Mouse (Mus musculus) liver, adult (tissue): Measurements from ENCODE around the gene 1700037H04Rik.

Experiments used
- GATA4 ChIP-seq: IDR thresholded peaks from 2 replicates; pipeline ENCODE4 v1.6.1; 2014; ENCODE audit warnings: mild to moderate bottlenecking, low read length; ENCODE audit not compliant: insufficient replicate concordance

The 1700037H04Rik gene

DNA sequence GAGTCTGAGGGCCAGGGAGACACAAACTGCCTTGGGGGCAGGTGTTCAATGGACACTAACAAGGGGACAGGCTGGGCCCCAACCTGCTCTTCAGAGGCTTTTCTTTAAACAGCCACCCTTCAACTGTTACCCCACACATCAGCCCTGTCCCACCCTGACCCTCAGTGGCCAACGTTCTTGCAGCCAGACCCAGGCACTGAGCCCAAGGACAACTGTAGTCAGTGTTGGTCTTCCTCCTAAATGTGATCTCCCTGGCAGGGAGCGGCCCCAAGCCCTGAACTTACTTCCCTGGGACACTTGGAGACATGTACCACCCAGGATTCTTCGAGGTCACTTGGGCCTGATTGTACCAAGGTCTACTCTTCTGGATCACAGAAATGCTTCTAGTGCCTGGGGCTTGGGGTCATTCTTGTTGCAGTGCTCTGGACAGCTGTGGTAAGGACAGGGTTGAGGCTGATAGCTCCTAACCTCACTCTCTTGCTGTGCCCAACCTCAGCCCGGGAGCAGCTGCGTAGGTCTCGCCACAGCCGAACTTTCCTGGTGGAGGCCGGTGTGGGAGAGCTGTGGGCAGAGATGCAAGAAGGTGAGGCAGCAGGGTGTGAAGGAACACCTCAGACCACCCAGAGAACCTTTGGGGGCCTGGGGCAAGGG, 18.4 kb downstream of the 1700037H04Rik start:
- TF ChIP-seq GATA4 = no peak

DNA sequence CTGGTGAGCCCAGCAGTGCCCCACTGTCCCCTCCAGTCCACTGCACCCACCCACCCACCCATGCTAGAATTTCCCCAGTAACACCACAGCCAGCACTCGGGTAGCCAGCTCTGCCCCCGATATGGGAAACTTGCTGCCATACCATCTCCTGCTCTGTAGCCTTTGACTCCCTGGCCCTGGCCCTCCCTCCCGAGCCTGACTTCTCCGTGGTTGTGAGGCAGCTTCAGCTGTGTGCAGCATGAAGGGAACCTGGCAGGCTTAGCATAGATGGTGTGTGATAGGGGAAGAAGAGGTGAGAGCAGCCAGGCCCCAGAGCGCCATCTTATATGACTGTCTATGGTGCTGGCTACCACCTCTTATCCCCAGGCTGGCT, 19.4 kb downstream of the 1700037H04Rik start:
- no peak for TF ChIP-seq GATA4

DNA sequence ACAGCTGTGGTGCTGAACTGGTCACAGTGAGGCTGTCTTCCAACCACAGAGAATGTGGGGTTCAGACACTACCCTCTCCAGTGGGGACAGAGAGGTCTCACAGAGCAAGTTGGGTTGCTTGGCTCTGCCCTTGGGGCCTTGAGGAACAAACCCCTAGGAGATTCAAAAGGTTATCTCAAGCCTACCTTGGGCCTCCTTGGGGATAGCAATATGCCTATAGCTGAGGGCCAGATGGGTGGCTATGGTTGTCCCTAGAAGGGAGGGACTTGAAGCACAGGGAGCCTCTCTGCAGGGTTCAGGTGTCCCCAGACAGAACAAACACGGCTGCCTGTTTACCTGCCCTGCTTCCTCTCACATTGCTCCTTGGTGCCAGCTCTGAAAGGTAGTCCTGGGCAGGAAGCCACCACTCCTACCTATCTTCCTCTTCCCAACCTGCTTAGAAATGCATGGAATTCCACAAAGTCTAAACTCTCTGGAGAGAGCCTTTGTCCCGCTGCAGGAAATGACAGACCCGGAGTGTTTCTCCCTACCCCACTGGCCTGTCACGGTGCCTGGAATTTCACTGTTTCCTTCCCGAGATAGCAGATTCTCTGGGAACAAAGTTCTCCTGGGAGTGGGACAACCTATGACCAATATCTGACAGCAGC, 19.9 kb downstream of the 1700037H04Rik start:
- TF ChIP-seq GATA4 = peak; percentile 68; the same call in 1 of the 2 replicates

DNA sequence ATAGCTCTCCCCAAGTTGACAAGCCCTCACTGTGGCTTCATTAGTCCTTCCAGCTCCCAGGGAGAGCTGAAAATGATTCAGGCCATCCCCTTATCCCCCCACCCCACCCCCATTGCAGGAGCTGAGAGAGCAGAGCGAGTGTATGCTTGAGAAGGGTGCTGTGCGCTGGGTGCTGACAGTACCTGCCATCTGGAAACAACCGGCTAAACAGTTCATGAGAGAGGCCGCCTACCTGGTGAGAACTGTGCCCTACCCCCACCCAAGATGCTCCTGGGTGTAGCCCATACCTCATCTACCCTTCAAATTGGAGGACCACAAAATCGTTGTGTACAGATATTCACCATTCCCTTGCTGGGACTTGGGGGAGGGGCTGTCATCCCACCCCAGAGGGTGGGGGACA, 20.6 kb downstream of the 1700037H04Rik start:
- no peak for TF ChIP-seq GATA4

DNA sequence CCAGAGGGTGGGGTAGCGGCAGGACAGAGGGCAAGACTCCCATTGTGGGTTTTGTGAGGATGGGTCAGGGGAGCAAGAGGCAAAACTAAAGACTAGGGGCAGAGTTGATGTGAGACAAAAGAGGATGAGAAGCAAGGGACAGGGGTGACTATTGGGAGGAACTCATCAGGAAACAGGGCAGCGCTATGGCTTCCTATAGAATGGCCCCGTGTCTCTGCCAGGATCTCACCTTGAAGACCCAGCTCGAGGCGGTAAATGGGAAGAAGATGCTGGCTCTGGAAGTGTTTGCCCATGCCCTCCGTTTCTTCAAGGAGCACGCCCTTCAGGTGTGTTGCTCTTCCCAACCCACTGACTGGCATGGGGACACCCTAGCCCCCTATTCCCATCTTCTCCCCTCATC, 21.1 kb downstream of the 1700037H04Rik start:
- TF ChIP-seq GATA4 = no peak

DNA sequence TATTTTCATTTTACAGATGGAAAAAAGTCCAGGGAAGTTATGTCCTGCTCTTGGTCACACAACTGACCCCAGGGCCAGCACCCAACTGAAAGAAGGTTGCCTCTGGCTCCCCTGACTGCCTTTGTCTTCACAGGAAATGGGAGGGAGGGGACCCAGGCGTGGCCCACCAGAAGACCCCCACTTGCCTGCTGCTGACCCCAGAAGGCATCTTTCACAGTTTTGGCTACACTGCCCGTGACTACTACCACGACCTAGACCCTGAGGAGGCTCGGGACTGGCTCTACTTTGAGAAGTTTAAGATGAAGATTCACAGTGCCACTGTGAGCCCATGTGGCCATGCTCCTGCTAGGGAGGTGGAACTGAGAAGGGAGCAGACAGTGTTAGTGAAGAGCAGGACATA, 21.6 kb downstream of the 1700037H04Rik start:
- TF ChIP-seq GATA4 = no peak

DNA sequence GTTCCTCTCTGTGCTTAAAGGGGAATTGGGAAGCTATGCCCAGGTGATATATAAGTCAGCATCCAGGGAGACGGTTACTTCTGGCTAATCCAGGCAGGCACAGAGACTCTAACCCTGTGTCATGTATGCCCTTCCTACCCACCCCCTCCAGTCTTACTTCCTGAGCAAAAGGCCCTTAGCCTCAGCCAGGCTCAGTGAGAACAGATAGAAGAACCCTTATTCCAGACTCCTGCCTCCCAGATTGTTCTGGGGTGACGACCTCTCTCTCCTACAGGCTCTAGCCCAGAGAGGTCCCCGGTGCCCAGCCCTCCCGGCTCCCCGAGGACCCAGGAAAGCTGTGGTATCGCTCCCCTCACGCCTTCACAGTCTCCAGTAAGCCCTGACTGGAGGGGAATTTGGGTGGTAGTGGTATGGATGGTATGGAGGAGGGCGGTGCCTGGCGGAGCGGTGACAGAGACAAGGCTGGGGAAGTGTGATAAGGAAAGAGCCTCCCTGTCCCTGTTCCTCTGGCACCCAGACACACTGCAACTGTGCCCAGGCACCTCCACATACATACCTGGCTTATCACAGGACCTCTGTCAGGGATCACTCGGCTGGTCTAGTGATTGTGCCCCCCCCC, 24.3 kb downstream of the 1700037H04Rik start:
- no peak for TF ChIP-seq GATA4

DNA sequence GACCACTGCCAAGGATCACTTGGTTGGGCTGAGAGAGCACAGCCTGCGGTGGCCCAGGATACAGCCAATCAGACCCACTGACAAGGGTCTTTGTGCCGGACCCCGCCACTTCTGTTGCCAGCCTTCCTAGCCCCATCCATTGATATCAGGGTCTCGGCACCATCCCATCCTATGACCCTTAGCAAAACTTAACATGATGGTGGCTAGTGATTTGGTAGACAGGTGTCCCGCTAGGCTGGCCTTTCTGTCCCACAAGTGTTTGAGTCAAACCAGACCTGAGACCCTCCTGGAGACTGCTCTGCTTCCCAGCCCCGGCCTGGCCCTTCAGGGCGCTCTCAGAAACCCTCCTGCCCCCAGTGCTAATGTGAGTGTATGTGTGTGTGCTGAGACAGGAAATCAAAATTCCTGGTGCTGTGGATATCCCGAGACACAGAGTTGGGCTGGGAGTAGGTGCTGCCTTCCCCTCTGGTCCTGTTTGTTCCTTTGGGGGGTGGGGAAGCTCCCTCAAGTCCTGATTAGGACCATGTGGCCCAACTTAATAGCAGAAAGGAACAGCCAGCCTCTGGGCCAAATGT, 25.0 kb downstream of the 1700037H04Rik start:
- TF ChIP-seq GATA4 = no peak

DNA sequence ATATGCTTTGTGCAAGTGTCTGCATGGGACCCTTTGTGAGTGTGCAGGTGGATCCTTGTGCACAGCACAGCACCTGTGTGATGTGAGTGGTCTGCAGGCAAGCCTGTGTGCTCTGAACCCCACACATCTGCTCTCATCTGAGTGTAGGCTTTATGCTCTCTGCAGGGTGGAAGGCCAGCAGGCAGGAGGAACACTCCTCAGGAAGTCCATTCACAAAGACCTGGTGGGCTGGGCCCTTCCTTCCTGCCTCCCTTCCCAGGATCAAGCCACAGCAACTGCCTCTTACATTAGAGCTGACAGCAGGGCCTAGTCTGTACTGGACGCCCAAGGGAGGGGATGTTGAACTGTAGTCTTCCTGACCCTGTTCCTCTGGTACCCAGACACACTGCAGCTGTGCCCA, 25.5 kb downstream of the 1700037H04Rik start:
- no peak; the same call in 1 of the 2 replicates for TF ChIP-seq GATA4

DNA sequence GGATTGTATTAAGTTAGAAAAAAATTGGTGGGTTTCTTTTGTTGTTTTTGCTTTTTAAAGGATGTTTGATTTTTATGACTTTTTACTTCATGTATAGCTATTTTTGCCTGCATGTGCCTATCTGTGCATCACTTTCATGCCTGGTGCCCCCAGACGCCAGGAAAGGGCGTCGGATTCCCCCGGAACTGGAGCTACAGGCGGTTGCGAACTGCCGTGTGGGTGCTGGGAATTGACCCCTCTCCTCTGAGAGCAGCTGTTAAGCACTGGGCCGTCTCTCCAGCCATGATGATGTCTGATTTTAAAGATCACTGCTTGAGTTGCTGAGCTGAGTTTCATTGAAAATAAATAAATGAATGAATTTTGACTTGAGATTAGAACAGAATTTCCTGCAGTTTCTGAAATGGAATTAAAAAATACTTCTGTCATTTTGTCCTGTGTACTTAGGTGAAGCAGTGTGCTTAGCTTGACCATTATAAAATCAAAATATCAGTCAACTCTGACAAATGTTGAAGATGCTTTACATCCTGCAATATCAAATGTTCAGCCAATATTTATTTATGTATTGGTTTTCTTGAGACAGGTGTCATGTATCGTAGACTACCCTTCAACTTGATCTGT, 26.8 kb downstream of the 1700037H04Rik start, which contains the start of gene Gm11037:
Gene Gm11037, plus strand, starts transcription at position 568 of the 618 bp plus-strand sequence.
- no peak for TF ChIP-seq GATA4

DNA sequence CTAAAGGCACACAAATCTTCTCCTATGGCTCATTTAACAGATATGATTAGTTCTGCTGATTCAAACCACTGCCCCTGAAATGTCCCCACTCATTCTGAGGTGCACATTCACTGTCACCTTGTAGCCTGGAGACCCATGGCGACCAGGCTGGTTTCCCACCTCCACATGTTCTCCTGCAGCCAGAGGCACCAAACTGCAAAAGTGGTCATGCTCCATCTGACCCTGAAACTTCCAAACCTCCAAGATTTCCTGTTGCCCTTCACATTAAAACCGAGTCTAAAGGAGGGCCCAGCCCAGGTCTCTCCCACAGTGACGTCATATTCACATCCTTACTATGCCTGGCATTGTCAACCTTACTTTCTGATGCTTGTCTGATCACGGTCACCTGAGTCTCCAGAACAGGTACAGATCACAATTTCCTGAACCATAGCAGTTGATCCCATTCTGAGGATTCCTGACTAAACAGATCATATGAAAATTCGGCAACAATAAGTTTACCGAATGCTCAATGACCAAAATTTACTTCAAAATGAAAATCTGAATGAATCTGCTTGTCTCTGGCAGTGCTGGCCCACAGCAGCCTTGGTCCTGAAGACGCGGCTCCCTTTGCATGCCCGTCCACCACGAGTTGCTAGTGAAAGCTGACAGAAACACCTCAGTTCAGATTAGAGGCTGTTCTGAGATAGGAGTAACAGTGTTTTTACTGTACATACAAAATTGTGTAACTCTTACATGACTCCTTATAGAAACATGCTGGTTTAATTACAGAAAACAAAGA, 27.6 kb downstream of the 1700037H04Rik start:
- TF ChIP-seq GATA4 = no peak

DNA sequence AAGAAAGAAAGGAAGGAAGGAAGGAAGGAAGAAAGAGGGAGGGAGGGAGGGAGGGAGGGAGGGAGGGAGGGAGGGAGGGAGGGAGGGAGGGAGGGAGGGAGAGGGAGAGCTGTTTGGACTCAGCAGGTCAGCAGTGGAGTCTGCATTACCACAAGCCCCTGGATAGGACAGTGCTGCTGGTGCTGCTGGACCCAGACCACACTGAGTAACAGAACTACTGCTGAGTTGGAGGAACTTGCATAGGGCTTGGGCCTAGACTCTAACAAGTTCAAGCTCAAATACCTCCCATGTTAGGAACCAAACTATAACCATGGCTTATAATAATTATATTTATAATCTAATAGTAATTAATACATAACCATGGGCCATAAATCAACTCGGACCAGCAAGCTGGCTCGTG, 29.0 kb downstream of the 1700037H04Rik start:
- no peak for TF ChIP-seq GATA4

DNA sequence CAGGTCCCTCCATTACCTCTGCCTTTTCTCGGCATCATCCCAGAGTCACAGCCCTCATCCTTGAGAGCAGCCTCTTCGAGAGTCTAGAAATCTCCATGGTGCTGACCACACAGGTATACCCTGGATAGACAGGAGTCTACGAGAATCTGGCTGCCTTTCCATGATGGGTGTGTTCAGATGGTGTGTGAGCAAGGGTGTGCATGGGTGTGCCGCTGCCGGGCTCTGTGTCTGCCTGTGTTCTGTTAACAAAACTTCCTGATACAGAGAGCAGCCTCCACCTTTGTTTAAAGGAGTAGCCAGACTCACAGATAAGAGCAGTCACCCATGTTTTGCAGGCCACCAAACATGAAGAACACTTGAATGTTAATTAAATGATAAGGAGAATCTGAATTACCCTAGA, 30.0 kb downstream of the 1700037H04Rik start:
- no peak for TF ChIP-seq GATA4

DNA sequence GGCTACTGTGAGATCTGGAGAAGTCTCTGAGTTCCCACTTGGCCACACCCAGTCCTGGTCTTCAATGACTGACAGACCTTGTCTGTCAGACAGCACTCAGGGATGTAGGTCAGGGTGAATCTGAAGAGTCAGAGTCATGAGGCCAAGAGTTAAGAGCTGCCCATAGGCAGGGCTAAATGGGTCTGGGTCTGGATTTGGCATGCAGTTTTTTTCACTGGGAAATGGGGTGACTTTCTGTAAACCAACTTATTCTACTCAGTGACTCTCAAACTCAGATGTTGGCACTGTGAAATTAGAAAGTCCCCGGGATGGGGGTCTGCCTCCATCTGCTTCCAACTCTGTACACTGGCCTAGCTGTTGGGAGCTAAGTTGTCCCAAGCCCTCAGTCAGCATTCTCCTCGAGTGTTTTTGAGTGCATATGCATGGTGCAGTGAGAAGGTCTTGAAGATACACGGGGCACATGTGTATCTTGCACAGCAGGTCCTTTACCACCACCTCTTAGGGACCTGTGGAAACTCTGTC, 31.2 kb downstream of the 1700037H04Rik start:
- no peak for TF ChIP-seq GATA4

DNA sequence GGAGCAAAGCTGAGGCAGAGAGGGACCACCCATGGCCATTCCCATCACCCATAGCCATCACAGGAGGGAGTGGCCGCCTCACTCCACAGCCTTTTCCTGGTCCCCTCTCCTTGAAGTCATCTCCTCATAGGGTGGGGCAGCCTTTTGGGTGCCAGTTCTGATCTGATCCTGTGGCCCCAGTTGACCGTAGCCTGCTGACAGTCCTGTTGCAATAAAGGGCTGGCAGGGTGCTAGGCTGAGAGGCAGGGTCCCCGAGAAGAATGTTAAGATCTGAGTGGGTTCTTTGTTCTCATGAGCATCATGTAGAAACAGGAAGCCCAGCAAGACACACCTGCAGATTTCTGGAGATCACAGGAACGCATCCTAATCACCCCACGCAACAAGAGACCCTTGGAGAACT, 31.7 kb downstream of the 1700037H04Rik start:
- TF ChIP-seq GATA4 = no peak
